Mouse (Mus musculus) testis, adult 2 months (tissue): ENCODE measurements around the gene Tbc1d10a. TPM values are rescaled to one million over a fixed set of nuclear protein-coding genes. Genes with fewer than 3 reads are reported as not detected.

Experiments used
- H3K27ac ChIP-seq: fragments of 200-500 bp; 2 replicates; pipeline ENCODE4 v1.5.1; 2012; ENCODE audit warnings: low read depth, low read length; ENCODE audit not compliant: control insufficient read depth, insufficient read depth
- H3K27me3 ChIP-seq: fragments of 200-500 bp; 2 replicates; pipeline ENCODE4 v1.6.1; 2012; ENCODE audit warnings: mild to moderate bottlenecking, low read length, moderate library complexity; ENCODE audit not compliant: control insufficient read depth, insufficient read depth
- H3K36me3 ChIP-seq: fragments of 200-500 bp; 2 replicates; pipeline ENCODE4 v1.6.1; 2012; ENCODE audit warnings: mild to moderate bottlenecking, low read length; ENCODE audit not compliant: control insufficient read depth, insufficient read depth
- H3K4me1 ChIP-seq: fragments of 200-500 bp; 2 replicates; pipeline ENCODE4 v1.6.1; 2012; ENCODE audit warnings: low read length; ENCODE audit not compliant: control insufficient read depth, insufficient read depth
- H3K4me3 ChIP-seq: fragments of 200-500 bp; 2 replicates; pipeline ENCODE4 v1.5.1; 2012; ENCODE audit warnings: low read depth, mild to moderate bottlenecking, low read length, moderate library complexity, mixed read lengths; ENCODE audit not compliant: control insufficient read depth
- CTCF ChIP-seq: fragments of 200-500 bp; IDR thresholded peaks from 2 replicates; pipeline ENCODE4 v1.5.1; 2012; ENCODE audit warnings: low read depth, mild to moderate bottlenecking, inconsistent platforms, low read length, moderate library complexity; ENCODE audit not compliant: control insufficient read depth, insufficient read depth, insufficient replicate concordance
- POLR2A ChIP-seq: fragments of 200-500 bp; IDR thresholded peaks from 2 replicates; pipeline ENCODE4 v1.6.1; 2012; ENCODE audit warnings: low read depth, mild to moderate bottlenecking, inconsistent platforms, low read length, moderate library complexity; ENCODE audit not compliant: control insufficient read depth
- polyA plus RNA-seq: library from polyadenylated mRNA; depleted of rRNA; stranded (reverse); fragments of >200 nt; gene quantifications from 2 replicates; pipeline ENCODE4 v1.2.3, GENCODE M21; 2012

Tbc1d10a gene
- polyA plus RNA-seq, 1 experiment = 40.6 TPM

DNA sequence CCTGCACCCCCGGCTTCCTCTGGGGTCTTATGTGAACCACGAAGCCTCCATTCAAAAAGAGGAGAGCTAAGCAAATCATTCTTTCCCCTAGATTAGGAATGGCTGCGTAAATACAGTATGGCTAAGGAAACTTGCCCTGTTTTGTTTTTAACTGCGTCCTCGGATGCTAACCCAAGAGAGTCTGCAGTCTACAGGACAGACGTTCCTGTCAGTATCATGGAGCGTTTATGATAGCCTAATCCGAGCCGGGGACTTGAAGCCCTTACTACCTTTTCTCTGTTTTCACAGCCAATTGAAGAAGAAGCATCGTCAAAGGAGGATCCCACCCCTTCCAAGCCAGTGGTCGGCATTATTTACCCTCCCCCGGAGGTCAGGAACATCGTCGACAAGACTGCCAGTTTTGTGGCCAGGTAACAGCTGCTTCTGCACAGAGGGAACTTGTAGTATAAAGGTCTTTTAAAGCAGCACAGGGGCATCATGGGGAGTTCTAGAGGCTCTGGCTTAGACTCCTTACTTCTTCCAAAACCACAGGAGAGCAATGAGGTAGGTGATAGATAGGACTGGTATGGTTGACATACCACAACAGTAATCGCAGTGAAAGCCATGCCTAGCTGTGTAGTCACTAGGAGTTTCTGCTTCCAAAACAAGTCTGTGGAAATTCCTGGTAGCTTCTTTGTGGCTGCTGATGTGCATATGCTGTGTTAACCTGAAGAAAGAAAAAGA is 25.7 kb upstream of the Tbc1d10a start:
- peak overlapping the region; percentile 95 for H3K27ac ChIP-seq
- TF ChIP-seq POLR2A (no peak), CTCF (no peak)
- H3K4me3 ChIP-seq = peak overlapping the region; percentile 96
- no peaks in the 10 kb centered on the region; the same call in 1 of the 2 replicates for H3K36me3 ChIP-seq
- peaks cover 2% of the 10 kb centered on the region; the same call in 1 of the 2 replicates for H3K4me1 ChIP-seq
- H3K27me3 ChIP-seq = no peaks in the 10 kb centered on the region

DNA sequence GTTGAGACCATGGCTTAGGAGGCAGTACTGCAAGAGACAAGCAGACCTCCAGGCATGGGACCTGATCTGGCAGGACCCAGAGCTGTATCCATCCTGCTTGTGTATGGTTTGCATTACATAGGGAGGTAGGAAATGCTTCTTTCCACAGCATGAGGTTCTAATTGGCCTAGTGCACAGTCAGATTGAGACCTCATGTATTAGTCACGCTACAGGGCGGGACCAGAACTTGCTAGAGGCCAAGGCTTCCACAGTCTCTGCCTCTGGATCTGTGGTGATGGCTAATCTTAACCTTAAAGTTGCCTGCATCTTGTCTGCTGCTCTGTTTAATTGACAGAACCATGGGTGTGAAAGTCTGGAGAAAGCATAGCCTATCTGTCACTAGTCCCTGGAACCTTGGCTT is 21.9 kb upstream of the Tbc1d10a start:
- no peak overlapping the region for H3K27ac ChIP-seq
- peaks cover 2% of the 10 kb centered on the region; the same call in 1 of the 2 replicates for H3K4me1 ChIP-seq
- no peak overlapping the region for H3K4me3 ChIP-seq
- TF ChIP-seq CTCF = no peak
- TF ChIP-seq POLR2A = no peak
- peaks cover 2% of the 10 kb centered on the region for H3K36me3 ChIP-seq
- no peaks in the 10 kb centered on the region for H3K27me3 ChIP-seq

DNA sequence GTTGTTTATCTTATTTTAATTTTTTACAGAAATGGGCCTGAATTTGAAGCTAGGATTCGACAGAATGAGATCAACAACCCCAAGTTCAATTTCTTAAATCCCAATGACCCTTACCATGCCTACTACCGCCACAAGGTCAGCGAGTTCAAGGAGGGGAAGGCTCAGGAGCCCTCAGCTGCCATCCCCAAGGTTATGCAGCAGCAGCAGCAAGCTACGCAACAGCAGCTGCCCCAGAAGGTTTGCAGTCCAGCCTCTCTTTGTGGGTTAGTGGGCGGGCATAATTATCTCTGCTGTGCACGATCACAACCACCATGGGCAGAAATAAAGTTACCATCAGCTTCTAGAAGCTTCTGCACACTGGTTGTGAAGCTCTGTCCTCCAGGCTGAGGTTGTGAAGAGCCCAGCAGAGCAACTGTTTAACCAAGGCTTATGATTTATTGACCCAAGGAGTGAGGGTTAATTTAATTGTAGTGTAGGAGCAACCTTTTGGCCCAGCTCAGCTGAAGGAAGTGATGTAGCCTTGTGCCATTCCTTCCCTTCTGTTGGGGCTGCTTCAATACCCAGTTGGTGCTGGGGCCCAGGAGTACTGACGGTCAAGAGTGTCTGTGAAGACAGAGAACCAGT is 20.0 kb upstream of the Tbc1d10a start:
- no peaks in the 10 kb centered on the region for H3K27me3 ChIP-seq
- H3K4me3 ChIP-seq = no peak overlapping the region
- no peaks in the 10 kb centered on the region for H3K4me1 ChIP-seq
- H3K36me3 ChIP-seq = peaks cover 2% of the 10 kb centered on the region
- no peak for TF ChIP-seq CTCF
- TF ChIP-seq POLR2A = no peak
- H3K27ac ChIP-seq = no peak overlapping the region

DNA sequence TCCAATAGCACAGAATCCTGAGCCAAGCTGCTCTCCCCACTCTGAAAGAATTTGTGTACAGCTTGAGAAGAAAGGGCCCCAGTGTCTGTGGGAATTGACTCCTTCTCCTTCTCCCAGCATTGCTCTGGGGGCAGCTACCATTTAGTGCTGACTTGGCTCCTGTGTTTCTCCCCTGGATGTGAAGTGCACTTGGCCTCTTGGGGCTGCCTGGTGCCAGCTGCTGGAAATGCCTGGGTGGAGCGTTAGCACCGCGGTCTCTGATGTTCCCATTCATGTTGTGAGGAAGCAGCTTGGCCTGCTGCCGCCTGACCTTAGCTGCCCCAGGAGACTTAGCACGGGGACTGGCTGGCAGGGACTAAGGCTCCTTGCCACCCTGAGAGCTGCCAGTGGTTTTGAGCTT is 12.0 kb upstream of the Tbc1d10a start:
- no peak for TF ChIP-seq POLR2A
- TF ChIP-seq CTCF = no peak
- H3K36me3 ChIP-seq = peaks cover 5% of the 10 kb centered on the region
- H3K27me3 ChIP-seq = no peaks in the 10 kb centered on the region
- H3K4me3 ChIP-seq = no peak overlapping the region
- H3K27ac ChIP-seq = no peak overlapping the region
- H3K4me1 ChIP-seq = no peaks in the 10 kb centered on the region

DNA sequence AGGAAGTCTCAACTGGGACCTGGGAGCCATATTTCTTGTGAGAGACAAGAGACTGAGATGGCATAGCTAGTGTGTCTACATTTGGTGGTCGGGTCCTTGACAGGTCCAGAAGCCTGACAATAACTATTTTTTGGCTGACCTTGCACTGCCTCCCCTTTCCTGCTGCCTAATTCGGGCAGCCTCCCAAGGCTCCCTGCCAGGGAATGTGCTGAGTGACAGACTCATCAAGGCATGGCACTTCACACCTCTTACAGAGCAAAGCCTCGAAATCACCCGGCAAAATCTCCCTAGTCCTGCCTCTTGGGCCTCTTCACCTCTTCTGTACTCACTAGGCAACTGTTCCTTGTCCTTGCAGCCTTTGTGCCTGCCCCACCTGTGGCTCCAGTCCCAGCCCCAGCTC is 8.9 kb upstream of the Tbc1d10a start:
- Histone ChIP-seq H3K27ac (no peak overlapping the region), H3K27me3 (no peaks in the 10 kb centered on the region), H3K4me3 (no peak overlapping the region), H3K36me3 (peaks cover 5% of the 10 kb centered on the region), H3K4me1 (no peaks in the 10 kb centered on the region)
- TF ChIP-seq CTCF (no peak), POLR2A (no peak)

DNA sequence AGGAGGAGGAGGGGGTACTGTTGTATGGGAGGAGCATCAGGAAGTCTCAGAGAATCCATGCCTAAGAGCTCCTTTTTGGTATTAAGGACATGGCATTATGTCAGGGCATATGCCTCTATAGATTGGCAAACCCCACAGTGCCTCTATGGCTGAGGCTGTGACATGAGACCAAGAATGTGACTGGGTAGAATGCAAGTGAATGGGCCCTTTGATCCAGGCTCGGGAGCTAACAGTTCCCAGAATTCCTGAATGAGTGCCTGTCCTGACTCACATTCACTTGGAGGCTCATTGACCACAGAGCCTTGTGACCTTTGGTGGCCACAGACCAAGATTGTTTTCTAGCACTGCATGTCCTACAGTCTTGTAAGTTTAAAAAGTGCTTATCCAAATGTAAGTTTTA is 4.5 kb upstream of the Tbc1d10a start:
- TF ChIP-seq CTCF (no peak), POLR2A (no peak)
- Histone ChIP-seq H3K4me1 (no peaks in the 10 kb centered on the region), H3K27ac (no peak overlapping the region), H3K4me3 (no peak overlapping the region), H3K27me3 (no peaks in the 10 kb centered on the region), H3K36me3 (peaks cover 2% of the 10 kb centered on the region)

DNA sequence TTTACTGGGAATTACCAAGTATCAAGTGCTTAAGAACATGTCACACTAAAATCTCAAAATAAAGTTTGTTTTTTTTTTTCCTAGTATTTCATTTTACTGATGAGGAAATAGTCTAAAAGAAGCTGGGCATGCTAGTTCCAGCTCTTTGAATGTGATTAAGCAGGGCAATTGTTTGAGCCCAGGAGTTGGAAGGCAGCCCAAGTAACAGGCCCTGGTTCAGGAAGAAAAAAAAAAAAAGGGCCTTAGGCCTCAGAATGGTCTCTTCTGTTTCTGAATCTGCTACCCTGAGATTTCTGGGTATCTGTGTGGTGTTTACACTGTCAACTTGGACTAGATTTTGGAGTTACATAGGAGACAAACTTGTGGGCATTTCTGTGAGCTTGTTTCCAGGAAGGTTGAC is 3.1 kb upstream of the Tbc1d10a start:
- no peak for TF ChIP-seq POLR2A
- no peak for TF ChIP-seq CTCF
- Histone ChIP-seq H3K4me1 (peaks cover 12% of the 10 kb centered on the region), H3K36me3 (no peaks in the 10 kb centered on the region; the same call in none of the 2 replicates)

More for the DNA sequence above, 3.1 kb upstream of the Tbc1d10a start:
- Histone ChIP-seq H3K27me3 (no peaks in the 10 kb centered on the region), H3K27ac (no peak overlapping the region; the same call in 1 of the 2 replicates), H3K4me3 (no peak overlapping the region)
